Mouse (Mus musculus) bone marrow macrophage, adult 2 months (primary cell): ENCODE results near the gene Mymx.

Source experiments
- CTCF ChIP-seq: IDR thresholded peaks from 2 replicates; pipeline ENCODE4 v1.5.1; 2012; ENCODE audit warnings: low read depth, mild to moderate bottlenecking, low read length, moderate library complexity
- POLR2A ChIP-seq: IDR thresholded peaks from 2 replicates; pipeline ENCODE4 v1.6.1; 2012; ENCODE audit warnings: mild to moderate bottlenecking, low read depth, low read length, borderline replicate concordance

DNA sequence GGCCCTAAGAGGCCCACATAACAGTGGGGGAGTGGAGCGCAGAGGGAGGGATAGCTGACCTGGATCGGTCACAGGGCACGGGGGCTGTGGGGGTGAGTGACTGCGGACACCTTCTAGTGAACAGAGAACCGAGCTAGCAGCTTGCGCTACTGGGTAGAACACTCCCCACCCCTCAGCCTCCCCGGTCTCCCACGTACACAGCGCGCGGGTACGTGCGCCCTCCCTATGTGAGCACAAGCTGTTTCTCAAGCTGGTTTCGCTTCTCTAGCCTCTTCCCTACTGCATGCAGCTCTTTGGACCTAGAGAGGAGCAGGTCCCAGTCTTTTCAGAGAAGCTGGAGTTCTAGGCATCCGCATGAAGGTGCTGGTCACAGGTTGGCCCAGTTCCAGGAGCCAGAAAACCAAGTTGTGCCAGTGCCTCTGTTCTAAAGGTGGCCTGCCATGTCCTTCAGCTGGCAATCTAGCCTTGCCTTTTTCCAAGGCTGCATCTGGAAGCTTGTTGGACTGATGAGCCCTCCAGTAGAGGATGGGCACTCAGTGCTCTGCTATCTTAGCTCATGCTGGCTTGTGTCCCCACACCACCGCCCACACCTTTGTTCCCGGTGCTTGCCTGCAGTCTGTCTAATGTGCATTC is 27.7 kb downstream of the Mymx start:
- TF ChIP-seq POLR2A (no peak), CTCF (no peak)
